Mouse (Mus musculus): ENCODE measurements at regions not wholly inside any gene's neighbourhood (a gene's known extent, or its start where the extent isn't known, plus 50 kb on each side); places are given as distances from the start of the nearest gene placed in this dataset.

- H3K9ac ChIP-seq, result no peak overlapping the region
- H3K9me3 ChIP-seq (ENCODE audit: low read length), result no peaks in the 10 kb centered on the region
- DNase-seq (no peak), ATAC-seq (no peak)
- no peak overlapping the region for H3K27ac ChIP-seq (ENCODE audit: low read depth, low read length)
- 98% methylated on average over 1 of the region's 1 CpGs for WGBS
- no peak for TF ChIP-seq CTCF (IDR thresholded peaks at IDR 0.05; ENCODE audit: low read depth)
- H3K27me3 ChIP-seq (ENCODE audit: insufficient read depth, low read length), result no peaks in the 10 kb centered on the region
- H3K4me2 ChIP-seq (ENCODE audit: low read depth), result no peak overlapping the region
- no peak overlapping the region for H3K4me3 ChIP-seq (ENCODE audit: low read depth, low read length)
- H3K36me3 ChIP-seq (ENCODE audit: insufficient read depth), result no peaks in the 10 kb centered on the region
- H3K4me1 ChIP-seq (ENCODE audit: insufficient read depth), result no peaks in the 10 kb centered on the region
Measured at GRCm38 (mm10) chr5:64474868-64475267, 318.8 kb downstream of the Tbc1d1 start.

DNA sequence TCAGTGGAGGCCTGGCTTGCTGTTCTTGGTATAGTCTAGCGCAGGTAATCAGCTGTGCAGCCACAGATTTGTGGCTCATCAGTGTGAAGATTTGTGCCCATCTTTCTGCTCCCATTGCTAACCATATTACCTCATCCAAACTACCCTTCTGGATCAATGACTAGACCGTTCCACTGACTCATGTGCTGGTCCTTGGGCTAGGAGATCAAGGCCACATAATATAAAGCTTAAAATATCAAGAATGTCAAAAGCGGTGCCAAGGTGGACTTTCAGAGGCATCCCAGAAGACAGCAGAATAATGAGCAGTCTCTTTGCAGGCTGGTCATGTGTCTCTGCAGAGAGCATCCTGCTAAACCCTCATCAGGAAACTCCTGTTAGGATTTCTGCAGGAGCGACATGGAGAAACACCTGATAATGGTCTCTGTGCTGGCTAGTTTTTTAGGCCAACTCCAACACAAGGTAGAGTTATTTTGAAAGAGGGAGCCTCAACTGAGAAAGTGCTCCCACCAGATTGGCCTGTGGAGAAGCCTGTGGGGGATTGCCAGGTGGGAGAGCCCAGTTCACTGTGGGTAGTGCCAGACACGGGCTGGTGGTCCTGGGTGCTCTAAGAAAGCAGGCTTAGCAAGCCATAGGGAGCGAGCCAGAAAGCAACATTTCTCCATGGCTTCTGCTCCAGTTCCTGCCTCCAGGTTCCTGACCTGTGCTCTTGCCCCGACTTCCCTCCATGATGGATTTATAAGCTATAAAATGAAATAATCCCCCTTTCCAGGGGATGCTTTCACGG is 319.8 kb downstream of the Tbc1d1 start:
- H3K4me1 ChIP-seq (ENCODE audit: insufficient read depth), result no peaks in the 10 kb centered on the region
- H3K9ac ChIP-seq, result no peak overlapping the region
- H3K9me3 ChIP-seq (ENCODE audit: low read length), result no peaks in the 10 kb centered on the region
- H3K36me3 ChIP-seq (ENCODE audit: insufficient read depth), result no peaks in the 10 kb centered on the region
- no peak for DNase-seq
- no peaks in the 10 kb centered on the region for H3K27me3 ChIP-seq (ENCODE audit: insufficient read depth, low read length)
- no peak for TF ChIP-seq CTCF (IDR thresholded peaks at IDR 0.05; ENCODE audit: low read depth)
- ATAC-seq, result no peak
- no peak overlapping the region for H3K27ac ChIP-seq (ENCODE audit: low read depth, low read length)
- no peak overlapping the region for H3K4me3 ChIP-seq (ENCODE audit: low read depth, low read length)
- WGBS, result 46% methylated on average over 8 of the region's 8 CpGs
- H3K4me2 ChIP-seq (ENCODE audit: low read depth), result no peak overlapping the region

DNA sequence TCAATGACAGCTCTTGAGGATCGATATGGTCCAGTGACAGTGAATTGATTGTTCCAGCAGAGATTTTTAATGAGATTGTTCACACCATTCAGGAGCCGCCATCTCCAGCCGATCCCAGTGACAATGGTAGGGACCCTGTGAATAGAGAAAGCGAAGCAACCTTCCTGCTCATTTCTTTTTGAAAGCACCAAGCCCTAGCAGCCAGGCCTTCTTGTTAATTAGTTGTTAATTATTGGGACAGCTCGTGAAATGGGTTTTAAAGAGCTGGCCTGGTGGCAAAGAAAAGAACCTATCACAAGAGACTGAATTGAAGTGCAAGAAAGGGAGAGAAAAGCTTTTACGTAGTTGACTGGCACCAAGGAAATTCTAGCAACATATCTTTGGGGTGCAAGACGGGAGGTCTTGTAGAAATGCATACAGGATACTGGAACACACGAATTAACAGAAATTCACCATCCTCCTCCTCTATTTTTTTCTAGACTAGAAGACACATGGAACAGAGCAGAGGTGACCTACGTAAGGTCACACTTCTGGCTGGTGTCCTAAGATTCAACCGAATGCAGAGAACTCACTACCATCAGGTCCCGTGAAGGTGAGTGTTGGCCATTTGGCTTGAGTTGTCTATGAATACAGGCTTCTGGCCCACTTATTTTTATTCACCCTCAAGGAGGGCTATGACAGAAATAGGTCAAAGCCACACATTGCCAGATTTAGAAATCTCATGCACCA is 320.7 kb downstream of the Tbc1d1 start:
- Histone ChIP-seq H3K36me3 (ENCODE audit: insufficient read depth) (no peaks in the 10 kb centered on the region), H3K4me3 (ENCODE audit: low read depth, low read length) (no peak overlapping the region), H3K27ac (ENCODE audit: low read depth, low read length) (no peak overlapping the region), H3K4me1 (ENCODE audit: insufficient read depth) (no peaks in the 10 kb centered on the region), H3K27me3 (ENCODE audit: insufficient read depth, low read length) (no peaks in the 10 kb centered on the region), H3K9ac (no peak overlapping the region), H3K4me2 (ENCODE audit: low read depth) (no peak overlapping the region), H3K9me3 (ENCODE audit: low read length) (no peaks in the 10 kb centered on the region)
- no peak for TF ChIP-seq CTCF (IDR thresholded peaks at IDR 0.05; ENCODE audit: low read depth)
- DNase-seq (peak; percentile 50), ATAC-seq (peak; percentile 60)
- WGBS, result 18% methylated on average over 11 of the region's 11 CpGs

DNA sequence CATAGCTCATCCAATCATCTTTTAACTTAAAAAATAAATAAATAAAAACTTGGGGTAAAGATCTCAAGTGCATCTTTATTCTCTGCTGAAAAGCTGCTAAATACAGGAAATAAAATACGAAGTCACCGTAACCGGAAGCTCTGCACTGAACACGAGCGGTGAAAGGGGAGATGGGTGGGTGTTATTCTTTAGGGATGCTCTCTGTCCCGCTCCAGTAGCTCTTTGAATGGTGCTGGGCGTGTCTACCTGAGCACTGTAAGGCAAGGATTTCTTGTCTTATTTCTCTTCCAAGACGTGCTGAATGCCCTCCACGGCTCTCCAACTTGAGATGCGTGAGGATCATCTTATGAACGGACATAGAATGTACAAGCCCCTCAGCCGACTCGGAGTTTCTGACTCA is 322.0 kb downstream of the Tbc1d1 start:
- Histone ChIP-seq H3K27me3 (ENCODE audit: insufficient read depth, low read length) (no peaks in the 10 kb centered on the region), H3K27ac (ENCODE audit: low read depth, low read length) (no peak overlapping the region), H3K9ac (no peak overlapping the region), H3K4me1 (ENCODE audit: insufficient read depth) (no peaks in the 10 kb centered on the region), H3K36me3 (ENCODE audit: insufficient read depth) (no peaks in the 10 kb centered on the region), H3K4me2 (ENCODE audit: low read depth) (no peak overlapping the region), H3K4me3 (ENCODE audit: low read depth, low read length) (no peak overlapping the region), H3K9me3 (ENCODE audit: low read length) (no peaks in the 10 kb centered on the region)
- WGBS, result 81% methylated on average over 13 of the region's 13 CpGs
- DNase-seq, result no peak
- no peak for ATAC-seq
- no peak for TF ChIP-seq CTCF (IDR thresholded peaks at IDR 0.05; ENCODE audit: low read depth)

DNA sequence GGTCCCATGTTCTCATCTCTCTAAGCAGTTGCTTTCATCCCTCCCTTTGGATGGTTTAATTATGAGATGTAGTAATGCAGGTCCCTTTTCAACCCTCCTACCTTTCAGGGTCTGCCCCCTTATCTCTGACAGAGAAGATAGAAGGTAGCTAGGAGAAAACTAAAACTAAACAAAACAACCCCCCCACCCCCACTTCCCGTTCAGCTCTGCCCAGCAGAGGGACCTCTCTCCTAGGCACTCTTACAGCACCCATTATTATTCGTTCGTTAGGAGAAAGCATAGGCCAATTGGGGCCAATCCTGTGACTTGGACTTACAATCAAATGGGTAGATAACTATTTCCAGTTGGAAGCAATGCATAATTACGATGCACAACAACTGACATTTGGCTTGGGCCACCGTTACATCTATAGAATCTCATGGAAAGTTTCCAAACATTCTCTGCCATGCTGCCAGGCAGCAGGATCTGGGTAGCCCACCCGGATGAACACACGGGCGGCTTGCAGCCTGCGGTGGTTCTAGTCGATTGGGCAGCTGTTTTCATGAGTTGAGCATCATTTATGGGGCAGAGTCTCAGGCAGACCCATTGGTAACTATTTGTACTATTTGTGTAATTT is 322.6 kb downstream of the Tbc1d1 start:
- H3K27me3 ChIP-seq (ENCODE audit: insufficient read depth, low read length), result no peaks in the 10 kb centered on the region
- H3K36me3 ChIP-seq (ENCODE audit: insufficient read depth), result no peaks in the 10 kb centered on the region
- H3K4me2 ChIP-seq (ENCODE audit: low read depth), result no peak overlapping the region
- no peak for TF ChIP-seq CTCF (IDR thresholded peaks at IDR 0.05; ENCODE audit: low read depth)
- H3K4me1 ChIP-seq (ENCODE audit: insufficient read depth), result no peaks in the 10 kb centered on the region
- peak; percentile 14 for DNase-seq
- no peak overlapping the region for H3K4me3 ChIP-seq (ENCODE audit: low read depth, low read length)
- H3K27ac ChIP-seq (ENCODE audit: low read depth, low read length), result no peak overlapping the region
- no peaks in the 10 kb centered on the region for H3K9me3 ChIP-seq (ENCODE audit: low read length)
- H3K9ac ChIP-seq, result no peak overlapping the region
- WGBS, result 43% methylated on average over 10 of the region's 10 CpGs
- ATAC-seq, result no peak

DNA sequence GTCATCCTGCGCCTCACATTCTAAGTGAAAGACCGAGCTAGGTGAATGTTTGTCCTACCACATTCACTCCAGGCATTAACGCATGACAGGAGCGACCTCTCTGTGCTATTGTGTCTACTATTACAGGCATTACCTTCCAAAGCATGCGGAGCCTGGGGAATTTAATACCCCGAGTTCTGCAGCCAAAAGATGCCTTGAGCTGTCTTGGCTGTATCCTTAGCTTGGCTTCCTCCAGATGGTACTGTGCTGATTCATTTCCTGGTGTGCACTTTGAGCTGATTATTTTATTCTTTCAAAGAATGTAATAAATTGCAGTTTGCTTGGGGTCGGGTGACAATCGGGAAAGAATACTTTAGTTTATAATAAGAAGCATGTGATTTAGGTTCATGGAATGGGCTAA is 323.2 kb downstream of the Tbc1d1 start:
- Histone ChIP-seq H3K4me2 (ENCODE audit: low read depth) (no peak overlapping the region), H3K36me3 (ENCODE audit: insufficient read depth) (no peaks in the 10 kb centered on the region), H3K4me1 (ENCODE audit: insufficient read depth) (no peaks in the 10 kb centered on the region), H3K4me3 (ENCODE audit: low read depth, low read length) (no peak overlapping the region), H3K27me3 (ENCODE audit: insufficient read depth, low read length) (no peaks in the 10 kb centered on the region), H3K27ac (ENCODE audit: low read depth, low read length) (no peak overlapping the region), H3K9me3 (ENCODE audit: low read length) (no peaks in the 10 kb centered on the region), H3K9ac (no peak overlapping the region)
- 52% methylated on average over 8 of the region's 8 CpGs for WGBS
- no peak for TF ChIP-seq CTCF (IDR thresholded peaks at IDR 0.05; ENCODE audit: low read depth)
- ATAC-seq (peak; percentile 60; the same call in 1 of the 2 replicates), DNase-seq (peak; percentile 41)

DNA sequence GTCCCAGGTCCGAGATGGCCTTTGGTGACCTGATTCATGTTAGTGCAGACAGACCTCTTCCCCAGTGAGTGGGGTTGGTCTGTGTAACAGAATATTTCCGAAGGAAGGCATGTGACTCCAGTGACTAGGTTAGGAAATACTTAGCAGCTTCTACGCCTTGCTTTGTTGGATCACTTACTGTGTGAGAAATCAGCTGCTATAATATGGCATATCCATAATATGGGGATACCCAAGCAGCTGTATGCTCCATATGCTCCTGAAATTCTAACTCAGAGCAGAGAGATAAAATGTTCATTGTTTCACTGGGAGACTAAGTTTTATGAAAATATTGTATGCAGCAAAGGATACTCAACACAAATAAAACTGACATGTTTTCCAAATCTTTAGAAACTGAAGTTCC is 318.1 kb upstream of the Klf3 start:
- no peak for TF ChIP-seq CTCF (IDR thresholded peaks at IDR 0.05; ENCODE audit: low read depth)
- Histone ChIP-seq H3K27ac (ENCODE audit: low read depth, low read length) (no peak overlapping the region), H3K4me1 (ENCODE audit: insufficient read depth) (peaks cover 2% of the 10 kb centered on the region), H3K9ac (no peak overlapping the region), H3K4me3 (ENCODE audit: low read depth, low read length) (no peak overlapping the region), H3K4me2 (ENCODE audit: low read depth) (no peak overlapping the region), H3K9me3 (ENCODE audit: low read length) (no peaks in the 10 kb centered on the region), H3K27me3 (ENCODE audit: insufficient read depth, low read length) (no peaks in the 10 kb centered on the region), H3K36me3 (ENCODE audit: insufficient read depth) (no peaks in the 10 kb centered on the region)
- 77% methylated on average over 3 of the region's 3 CpGs for WGBS
- peak; percentile 73 for ATAC-seq
- DNase-seq, result peak; percentile 60

Measured in forebrain, postnatal 0 days (tissue).